28 mouse cellular contexts compared by ENCODE assay signal in genomic region chr4:130220176-130220575, GRCm38 (mm10). TPM values are rescaled to one million over a fixed set of nuclear protein-coding genes. Genes with fewer than 3 reads are reported as not detected.
"Had no signal": no experiment of that assay in that cellular context is flagged by ENCODE, and none has a peak within 500 bp of the region (broad histone marks: within the 10 kb centered on the region; RNA-seq: fewer than 3 reads in every experiment).

No protein-coding gene starts in this region.

- ATAC-seq: intestine, postnatal 0 days; liver, embryonic 12.5 days had no signal

- H3K27ac ChIP-seq: left cerebral cortex, adult 2 months; limb, embryonic 13.5 days; liver, embryonic 12.5 days; liver, embryonic 15.5 days; lung, embryonic 15.5 days; stomach, postnatal 0 days had no signal

- H3K27me3 ChIP-seq: lung, embryonic 15.5 days had no signal

- H3K4me3 ChIP-seq: left cerebral cortex, adult 2 months; limb, embryonic 13.5 days; liver, embryonic 12.5 days; liver, embryonic 15.5 days; lung, embryonic 15.5 days had no signal

- DNase-seq: layer of hippocampus, postnatal 36 days; left cerebral cortex, postnatal 4 days; liver; lung, adult 18-20 months; lung, postnatal 10 days; lung, postnatal 4 days; midbrain, embryonic 14.5 days; thymus, adult 2 months; thymus, postnatal 14 days; thymus, postnatal 4 days had no signal

- H3K4me2 ChIP-seq: limb, embryonic 13.5 days; liver, embryonic 12.5 days; liver, embryonic 15.5 days; lung, embryonic 15.5 days; midbrain, embryonic 11.5 days had no signal

- H3K4me1 ChIP-seq: limb, embryonic 13.5 days; lung, embryonic 15.5 days had no signal

- H3K9me3 ChIP-seq: limb, embryonic 13.5 days; liver, embryonic 12.5 days; liver, embryonic 15.5 days; lung, embryonic 15.5 days had no signal

- H3K9ac ChIP-seq: limb, embryonic 13.5 days; liver, embryonic 12.5 days; liver, embryonic 15.5 days; lung, embryonic 15.5 days had no signal

- H3K36me3 ChIP-seq: limb, embryonic 13.5 days; liver, embryonic 12.5 days; liver, embryonic 15.5 days; lung, embryonic 15.5 days had no signal

RNA-seq across cellular contexts. Expression of gene Gm853, which starts 2.0 kb away (rescaled TPM):
- total RNA-seq: layer of hippocampus, postnatal 10 days; layer of hippocampus, postnatal 36 days; left cerebral cortex, adult 2 months; left cerebral cortex, postnatal 10 days; left cerebral cortex, postnatal 4 days; megakaryocyte progenitor cell, adult 5-6 weeks; megakaryocyte-erythroid progenitor cell, adult 5-6 weeks had no signal
- polyA plus RNA-seq: intestine, embryonic 14.5 days; intestine, postnatal 0 days; limb, embryonic 13.5 days; liver, embryonic 12.5 days; liver, embryonic 15.5 days; lung, embryonic 15.5 days; midbrain, embryonic 11.5 days; midbrain, embryonic 14.5 days; midbrain, postnatal 0 days; neural tube, embryonic 11.5 days; neural tube, embryonic 14.5 days; small intestine, adult 2 months; stomach, embryonic 14.5 days; stomach, postnatal 0 days had no signal

RNA-seq across cellular contexts. Expression of gene Serinc2, which starts 58.8 kb away (rescaled TPM):
- total RNA-seq: megakaryocyte progenitor cell, adult 5-6 weeks; megakaryocyte-erythroid progenitor cell, adult 5-6 weeks had no signal
